Mouse (Mus musculus) heart, adult 2 months (tissue): ENCODE measurements around the gene Psmb5. TPM values are rescaled to one million over a fixed set of nuclear protein-coding genes. Genes with fewer than 3 reads are reported as not detected.
A peak's percentile ranks its signal among the peaks of the same experiment; 100 is the strongest.

Experiments used
- DNase-seq, 2 experiments: peaks; one replicate each; pipeline ENCODE4 v3.0.0; 2021
- H3K27ac ChIP-seq: fragments of 200-600 bp; 2 replicates; pipeline ENCODE4 v1.8.1; 2022
- H3K27me3 ChIP-seq: fragments of 200-500 bp; 2 replicates; pipeline ENCODE4 v1.6.1; 2012; ENCODE audit warnings: mild to moderate bottlenecking, low read length, inconsistent platforms, mixed read lengths; ENCODE audit not compliant: control insufficient read depth, insufficient read depth
- H3K36me3 ChIP-seq: fragments of 200-500 bp; 2 replicates; pipeline ENCODE4 v1.6.1; 2012; ENCODE audit warnings: low read length, inconsistent platforms; ENCODE audit not compliant: control insufficient read depth, insufficient read depth
- H3K4me1 ChIP-seq: fragments of 200-500 bp; 2 replicates; pipeline ENCODE4 v1.6.1; 2011; ENCODE audit warnings: low read length; ENCODE audit not compliant: control insufficient read depth, insufficient read depth
- H3K4me3 ChIP-seq: fragments of 200-600 bp; 2 replicates; pipeline ENCODE4 v1.8.1; 2022
- H3K79me2 ChIP-seq: fragments of 200-500 bp; replicated peaks from 2 replicates; pipeline ENCODE4 v1.6.1; 2012; ENCODE audit warnings: mild to moderate bottlenecking, inconsistent platforms, low read length, moderate library complexity, mixed read lengths; ENCODE audit not compliant: control insufficient read depth, insufficient read depth
- H3K9ac ChIP-seq: fragments of 200-500 bp; 2 replicates; pipeline ENCODE4 v1.6.1; 2012; ENCODE audit warnings: low read depth, mild to moderate bottlenecking, control low read depth, inconsistent platforms, low read length, mixed read lengths
- CTCF ChIP-seq: fragments of 200-600 bp; IDR thresholded peaks from 2 replicates; pipeline ENCODE4 v1.8.1; 2022; ENCODE audit warnings: antibody characterized with exemption, mild to moderate bottlenecking, moderate library complexity
- EP300 ChIP-seq: fragments of 200-500 bp; IDR thresholded peaks from 2 replicates; pipeline ENCODE4 v1.6.1; 2011; ENCODE audit warnings: low read depth, low read length, control low read depth; ENCODE audit not compliant: insufficient read depth
- POLR2A ChIP-seq: fragments of 200-500 bp; IDR thresholded peaks from 2 replicates; pipeline ENCODE4 v1.6.1; 2011; ENCODE audit warnings: mild to moderate bottlenecking, low read depth, low read length, control low read depth; ENCODE audit not compliant: insufficient read depth
- WGBS: fragments of 180-500 bp; shearing (Covaris S2); methylation state at CpG from one replicate; pipeline ENCODE4 v1.1.7; 2018; 5-methylcytosine and 5-hydroxymethylcytosine counted together
- intact Hi-C: fragments of 180-260 bp; cut with DNase I; formaldehyde crosslinking; loops from one replicate; pipeline ENCODE4 v1.15.1; 2025
- polyA plus RNA-seq: library from polyadenylated mRNA; depleted of rRNA; stranded (reverse); fragments of >200 nt; gene quantifications from 2 replicates; pipeline ENCODE4 v1.2.3, GENCODE M21; 2012
- total RNA-seq, 2 experiments: library from RNA; stranded (reverse); gene quantifications; 2 replicates each; pipeline ENCODE4 v1.2.3; 2021

The Psmb5 gene
- total and polyA plus RNA-seq, 3 experiments: 164 to 187 (median 180) TPM

- Histone ChIP-seq H3K9ac (peak within 1 kb of the TSS; percentile 61), H3K27ac (peak within 1 kb of the TSS; percentile 76), H3K4me3 (peak within 1 kb of the TSS; percentile 43), H3K4me1 (peaks cover 4% of the 10 kb centered on the region), H3K79me2 (no peaks in the 10 kb centered on the region), H3K36me3 (no peaks in the 10 kb centered on the region; the same call in 1 of the 2 replicates), H3K27me3 (no peaks in the 10 kb centered on the region)
- peak; percentile 88 to 90 for DNase-seq
- intact Hi-C loops: loop anchor here (5.0 kb wide), 1 partner anchor 81 kb away; the partner anchor contains the start of genes 1700123O20Rik and Acin1
- WGBS: under 1% methylated on average over 31 of the region's 39 CpGs
- TF ChIP-seq EP300 (0 out of 2 replicates have a peak, but pooled peaks have one; percentile 24), CTCF (no peak), POLR2A (peak; percentile 49; the same call in 1 of the 2 replicates)
Observed at GRCm38 (mm10) chr14:54605752-54606321, 12.0 kb downstream of the Psmb5 start, which contains the start of gene 4931414P19Rik. 4931414P19Rik (minus strand) TSS chr14:54605993.

- H3K36me3 ChIP-seq: no peaks in the 10 kb centered on the region; the same call in 1 of the 2 replicates
- no peak overlapping the region for H3K9ac ChIP-seq
- no peaks in the 10 kb centered on the region for H3K27me3 ChIP-seq
- intact Hi-C loops: loop anchor here (2.0 kb wide), 1 partner anchor 49 kb away; the partner anchor contains the start of gene Haus4
- DNase-seq: no peak
- H3K4me1 ChIP-seq: peaks cover 4% of the 10 kb centered on the region
- 81% methylated on average over 8 of the region's 8 CpGs for WGBS
- H3K4me3 ChIP-seq: peak overlapping the region; percentile 75
- no peaks in the 10 kb centered on the region for H3K79me2 ChIP-seq
- no peak for TF ChIP-seq EP300
- H3K27ac ChIP-seq: peak overlapping the region; percentile 97
Observed at GRCm38 (mm10) chr14:54603686-54604085, 14.1 kb downstream of the Psmb5 start.

GRCm38 (mm10) chr14:54603038-54603654 is 14.7 kb downstream of the Psmb5 start:
- intact Hi-C loops: loop anchor here (2.0 kb wide), 1 partner anchor 48 kb away; the partner anchor contains the start of gene Haus4
- peak; percentile 94 to 98 for DNase-seq
- Histone ChIP-seq H3K4me3 (peak overlapping the region; percentile 75), H3K27me3 (no peaks in the 10 kb centered on the region), H3K9ac (peak overlapping the region; percentile 88), H3K79me2 (no peaks in the 10 kb centered on the region), H3K27ac (peak overlapping the region; percentile 97), H3K4me1 (peaks cover 4% of the 10 kb centered on the region), H3K36me3 (no peaks in the 10 kb centered on the region; the same call in 1 of the 2 replicates)
- TF ChIP-seq POLR2A: peak; percentile 77
- TF ChIP-seq CTCF: no peak
- TF ChIP-seq EP300: no peak
- under 1% methylated on average over 46 of the region's 46 CpGs for WGBS

DNA sequence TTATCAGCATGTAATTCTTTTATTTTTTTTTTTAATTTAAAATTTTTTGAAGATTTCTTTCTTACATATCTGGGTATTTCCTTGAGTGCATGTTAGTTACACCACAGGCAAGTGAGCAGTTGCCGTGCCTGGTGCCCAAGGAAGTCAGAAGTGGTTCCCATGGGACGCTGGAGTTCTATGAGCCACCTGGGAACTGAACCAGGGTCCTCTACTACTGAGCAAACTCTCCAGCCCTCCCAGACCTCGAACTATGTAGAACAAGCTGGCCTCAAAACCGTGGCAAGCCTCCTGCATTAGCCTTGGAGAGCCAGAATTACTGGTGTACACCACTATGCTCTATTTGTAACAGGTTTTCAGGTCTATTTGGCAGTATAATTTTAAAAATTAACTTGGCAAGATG is 15.2 kb downstream of the Psmb5 start:
- no peak overlapping the region for H3K9ac ChIP-seq
- intact Hi-C loops: loop anchor here (2.0 kb wide), 1 partner anchor 48 kb away; the partner anchor contains the start of gene Haus4
- H3K4me1 ChIP-seq: peaks cover 4% of the 10 kb centered on the region
- H3K79me2 ChIP-seq: no peaks in the 10 kb centered on the region
- 41% methylated on average over 4 of the region's 4 CpGs for WGBS
- TF ChIP-seq POLR2A (no peak), CTCF (no peak), EP300 (no peak)
- H3K4me3 ChIP-seq: peak overlapping the region; percentile 75
- peak overlapping the region; percentile 97 for H3K27ac ChIP-seq
- peak in 1 of 2 experiments; percentile 27 for DNase-seq
- H3K27me3 ChIP-seq: no peaks in the 10 kb centered on the region
- no peaks in the 10 kb centered on the region; the same call in 1 of the 2 replicates for H3K36me3 ChIP-seq

- H3K36me3 ChIP-seq: no peaks in the 10 kb centered on the region; the same call in 1 of the 2 replicates
- H3K9ac ChIP-seq: no peak overlapping the region
- WGBS: 70% methylated on average over 2 of the region's 2 CpGs
- H3K4me1 ChIP-seq: peaks cover 4% of the 10 kb centered on the region
- no peak overlapping the region for H3K4me3 ChIP-seq
- no peak overlapping the region for H3K27ac ChIP-seq
- H3K27me3 ChIP-seq: no peaks in the 10 kb centered on the region
- intact Hi-C loops: no loop called here
- DNase-seq: no peak
- TF ChIP-seq EP300 (no peak), POLR2A (no peak), CTCF (no peak)
- no peaks in the 10 kb centered on the region for H3K79me2 ChIP-seq
Observed at GRCm38 (mm10) chr14:54601601-54602000, 16.2 kb downstream of the Psmb5 start.

DNA sequence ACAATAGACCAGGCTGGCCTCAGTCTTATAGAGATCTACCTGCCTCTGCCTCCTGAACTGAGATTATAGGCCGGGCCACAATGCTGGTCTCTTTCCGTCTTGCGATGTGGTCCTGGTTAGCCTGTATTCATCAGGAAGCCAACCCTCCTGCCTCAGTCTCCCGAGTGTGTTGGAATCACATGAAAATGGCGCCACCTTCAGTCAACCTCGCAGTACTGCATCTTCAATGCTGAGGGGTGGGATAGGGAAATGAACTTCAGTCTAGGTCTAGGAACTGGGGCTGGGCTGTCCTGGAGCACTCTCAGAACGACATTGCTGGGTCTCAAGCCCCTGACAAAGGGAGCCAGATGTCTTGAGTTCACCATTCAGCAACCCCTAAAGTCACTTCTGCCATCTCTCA is 20.7 kb downstream of the Psmb5 start:
- H3K9ac ChIP-seq: no peak overlapping the region
- intact Hi-C loops: no loop called here
- no peak for DNase-seq
- no peak overlapping the region for H3K27ac ChIP-seq
- no peaks in the 10 kb centered on the region for H3K36me3 ChIP-seq
- no peak overlapping the region for H3K4me3 ChIP-seq
- peaks cover 3% of the 10 kb centered on the region for H3K4me1 ChIP-seq
- no peak for TF ChIP-seq EP300
- peak; percentile 64 for TF ChIP-seq CTCF
- no peak for TF ChIP-seq POLR2A
- H3K79me2 ChIP-seq: no peaks in the 10 kb centered on the region
- H3K27me3 ChIP-seq: no peaks in the 10 kb centered on the region
- WGBS: 80% methylated on average over 7 of the region's 7 CpGs
